Mouse (Mus musculus) adrenal gland, postnatal 14 days (tissue): ENCODE data around the gene Tmcc3. TPM values are rescaled to one million over a fixed set of nuclear protein-coding genes. Genes with fewer than 3 reads are reported as not detected.
A peak's percentile ranks its signal among the peaks of the same experiment; 100 is the strongest.
"Not testable (repeated sequence)": the region's sequence is repeated elsewhere in the genome, so short reads cannot be mapped to it uniquely, and the experiment has no call there.

Source experiments
- DNase-seq: peaks from one replicate; pipeline ENCODE4 v3.0.0; 2021; ENCODE audit warnings: mixed read lengths
- total RNA-seq: library from RNA; stranded (reverse); gene quantifications from 2 replicates; pipeline ENCODE4 v1.2.3, GENCODE M21; 2021

The Tmcc3 gene
- total RNA-seq, 1 experiment from 2014 or later, result 29.1 TPM

DNA sequence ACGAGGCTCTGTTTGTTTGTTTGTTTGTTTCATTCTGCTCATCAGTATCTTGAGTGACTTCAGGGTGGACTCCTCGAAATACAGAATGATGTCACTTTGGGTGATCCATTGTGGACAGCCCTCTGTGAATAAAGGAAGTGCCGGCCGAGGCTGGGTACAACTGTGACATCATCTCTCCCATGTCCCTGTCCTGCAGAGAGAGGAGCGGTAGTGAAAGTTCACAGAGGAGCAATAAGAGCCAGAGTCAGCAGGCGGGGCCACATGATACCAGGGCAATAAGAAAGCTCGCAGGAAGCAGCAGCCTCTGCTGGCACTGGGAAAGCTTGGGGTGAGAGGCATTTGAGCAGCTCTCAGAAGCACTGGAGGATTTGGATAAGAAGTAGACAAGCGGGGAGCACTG lies 264.2 kb downstream of the Tmcc3 start:
- DNase-seq, result peak; percentile 59

DNA sequence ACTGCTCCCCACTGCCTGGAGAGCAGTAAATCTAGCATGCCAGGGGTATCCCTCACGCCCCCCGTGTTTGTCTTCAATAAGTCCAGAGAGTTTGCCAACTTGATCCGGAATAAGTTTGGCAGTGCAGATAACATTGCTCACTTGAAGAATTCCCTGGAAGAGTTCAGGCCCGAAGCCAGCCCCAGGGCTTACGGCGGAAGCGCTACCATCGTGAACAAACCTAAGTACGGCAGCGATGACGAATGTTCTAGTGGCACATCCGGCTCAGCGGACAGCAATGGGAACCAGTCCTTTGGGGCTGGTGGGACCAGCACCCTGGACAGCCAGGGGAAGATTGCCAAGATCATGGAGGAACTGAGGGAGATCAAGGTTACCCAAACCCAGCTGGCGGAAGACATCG lies 267.1 kb downstream of the Tmcc3 start:
- DNase-seq, result no peak

DNA sequence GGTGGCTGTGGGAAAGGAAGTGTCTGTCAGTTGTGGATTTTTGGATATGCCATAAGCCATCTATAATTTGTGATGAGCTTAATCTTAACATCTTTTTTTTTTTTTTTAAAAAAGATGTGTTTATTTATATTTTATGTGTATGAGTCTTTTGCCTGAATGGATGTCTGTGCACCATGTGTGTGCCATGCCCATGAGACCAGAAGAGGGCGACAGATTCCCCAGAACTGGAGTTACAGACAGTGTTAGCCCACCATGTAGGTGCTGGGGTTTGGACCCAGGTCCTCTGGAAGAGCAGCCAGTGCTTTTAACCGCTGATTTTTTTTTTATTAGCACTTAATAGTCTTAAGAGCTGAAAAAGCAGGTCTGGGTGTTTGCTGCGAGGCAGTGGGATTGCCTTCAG lies 269.6 kb downstream of the Tmcc3 start:
- DNase-seq, result no peak

DNA sequence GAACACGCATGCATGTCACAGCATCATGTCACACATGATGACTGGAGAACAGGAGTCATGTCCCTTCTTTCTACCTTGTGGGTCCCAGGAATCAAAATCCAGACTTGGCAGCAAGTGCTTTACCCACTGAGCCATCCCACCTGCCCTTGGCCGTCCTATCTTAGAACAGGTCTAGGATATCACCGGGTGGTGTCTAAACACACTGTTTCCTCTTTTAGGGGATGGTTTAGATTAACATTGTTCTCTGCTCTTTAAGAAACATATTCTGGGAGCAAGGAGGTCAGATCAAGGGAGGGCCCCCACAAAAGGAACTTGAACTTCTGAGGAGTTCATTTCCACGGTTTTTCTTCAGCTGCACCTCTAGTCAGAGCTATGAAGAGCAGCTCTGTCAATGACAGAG lies 272.0 kb downstream of the Tmcc3 start:
- DNase-seq, result no peak

DNA sequence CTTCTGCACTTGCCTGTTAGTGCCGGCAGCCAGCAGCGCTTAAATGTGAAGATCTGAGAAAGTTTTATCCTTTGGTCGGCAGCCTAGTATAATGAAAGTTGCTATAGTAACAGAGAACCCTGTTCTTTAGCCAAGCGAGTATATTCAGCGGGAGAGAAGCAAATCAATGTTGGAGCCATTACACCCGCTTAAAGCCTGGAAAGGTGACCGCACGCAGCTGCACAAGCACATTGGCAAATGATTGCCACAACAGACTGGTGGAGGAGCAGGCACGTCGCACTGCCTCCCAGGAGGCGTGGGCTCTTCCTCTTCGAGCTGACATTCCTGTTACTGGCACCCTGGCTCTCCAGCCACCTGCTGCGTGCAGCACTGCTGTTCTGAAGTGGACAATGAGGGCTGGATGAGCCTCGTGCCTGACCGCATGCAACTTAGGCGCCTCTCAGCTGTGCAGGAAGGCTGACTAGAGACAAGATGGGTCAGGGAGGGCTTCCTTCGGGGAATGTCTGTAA lies 273.2 kb downstream of the Tmcc3 start:
- DNase-seq, result no peak

DNA sequence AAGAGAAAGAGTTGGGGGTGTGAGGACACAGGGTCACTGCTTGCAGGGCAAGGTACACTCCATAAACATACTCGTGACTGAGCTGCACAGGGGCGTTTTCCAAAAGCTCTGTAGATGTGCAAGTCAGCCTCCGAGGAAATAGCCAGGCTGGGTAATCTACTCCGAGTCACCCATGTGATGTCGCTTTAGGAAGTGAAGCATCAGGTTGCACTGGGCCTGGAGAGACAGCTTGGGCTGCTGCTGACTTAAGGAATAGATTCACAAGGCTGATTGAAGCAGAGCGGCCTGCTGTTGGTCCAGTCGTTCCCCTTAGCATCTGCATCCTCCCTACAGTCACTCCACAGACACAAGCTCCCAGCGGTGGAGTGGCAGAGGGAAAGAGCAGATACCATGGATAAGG lies 274.1 kb downstream of the Tmcc3 start:
- no peak for DNase-seq

DNA sequence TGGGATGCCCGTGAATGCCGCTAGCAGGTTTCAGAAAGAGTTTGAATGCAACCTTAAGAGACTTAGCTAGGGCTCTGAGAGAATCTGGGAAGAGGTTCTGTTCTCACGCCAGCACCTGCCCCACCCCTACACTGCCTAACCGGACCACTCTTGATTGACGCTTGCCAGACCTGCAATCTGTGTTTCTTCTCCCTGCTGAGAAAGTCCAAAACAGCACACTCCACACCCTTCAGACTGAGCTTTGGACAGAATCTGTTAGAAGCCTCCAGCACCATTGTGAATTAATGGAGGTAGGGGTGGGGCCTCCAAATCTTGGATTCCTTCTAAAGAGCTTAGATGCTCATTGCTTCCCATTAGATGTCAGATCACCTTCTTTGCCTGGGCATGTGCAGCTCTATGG lies 277.2 kb downstream of the Tmcc3 start:
- DNase-seq, result no peak

DNA sequence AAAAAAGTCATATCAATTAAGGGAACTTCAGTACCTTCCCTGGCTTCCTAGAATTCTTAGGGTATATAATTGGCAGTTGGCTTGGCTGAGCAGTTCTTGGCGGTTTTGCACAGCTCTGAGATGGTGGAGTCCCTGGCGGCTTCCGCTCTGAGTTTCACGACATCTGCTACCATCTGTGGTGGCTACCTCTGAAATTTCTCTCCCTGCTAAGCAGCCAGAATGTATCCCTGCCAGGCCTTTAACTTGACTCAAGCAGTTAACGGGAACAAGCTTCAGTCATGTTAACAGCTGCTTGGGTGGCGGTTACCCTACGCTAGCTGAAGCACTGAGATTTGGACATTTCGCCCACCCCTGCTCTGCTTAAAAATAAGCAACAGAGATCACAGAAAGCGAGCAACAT lies 284.0 kb downstream of the Tmcc3 start:
- DNase-seq, result no peak

DNA sequence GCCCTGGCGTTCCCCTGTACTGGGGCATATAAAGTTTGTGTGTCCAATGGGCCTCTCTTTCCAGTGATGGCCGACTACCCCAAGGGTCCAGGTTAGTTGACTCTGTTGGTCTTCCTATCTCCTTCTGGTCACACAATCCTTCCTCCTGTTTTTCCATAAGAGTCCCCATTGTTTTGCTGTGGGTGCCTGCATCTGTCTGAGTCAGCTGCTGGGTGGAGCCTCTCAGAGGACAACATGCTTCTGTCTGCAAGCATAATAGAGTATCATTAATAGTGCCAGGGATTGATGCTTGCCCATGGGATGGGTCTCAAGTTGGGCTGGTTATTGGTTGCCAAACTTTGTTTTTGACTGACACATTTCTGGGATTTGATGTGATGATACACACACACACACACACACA lies 288.1 kb downstream of the Tmcc3 start:
- not testable (repeated sequence) for DNase-seq

DNA sequence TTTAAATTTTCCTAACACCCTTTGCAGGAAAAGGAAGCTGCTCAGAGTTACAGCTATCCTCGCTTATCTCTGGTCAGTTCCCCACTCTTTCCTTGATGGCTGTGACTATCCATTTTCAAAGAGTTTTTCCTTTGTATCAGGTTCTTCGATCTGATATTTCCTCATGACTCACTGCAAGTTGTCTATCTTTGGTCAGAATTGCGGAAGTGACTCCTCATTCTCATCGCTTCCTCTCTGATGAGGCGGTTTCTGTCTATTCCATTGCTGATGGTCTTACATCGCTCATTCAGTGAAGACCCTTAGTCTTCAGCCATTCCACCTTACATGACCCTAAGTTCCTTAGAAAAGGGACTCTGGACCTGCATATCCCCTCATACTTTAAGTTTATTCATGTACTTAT lies 289.3 kb downstream of the Tmcc3 start:
- DNase-seq, result no peak

DNA sequence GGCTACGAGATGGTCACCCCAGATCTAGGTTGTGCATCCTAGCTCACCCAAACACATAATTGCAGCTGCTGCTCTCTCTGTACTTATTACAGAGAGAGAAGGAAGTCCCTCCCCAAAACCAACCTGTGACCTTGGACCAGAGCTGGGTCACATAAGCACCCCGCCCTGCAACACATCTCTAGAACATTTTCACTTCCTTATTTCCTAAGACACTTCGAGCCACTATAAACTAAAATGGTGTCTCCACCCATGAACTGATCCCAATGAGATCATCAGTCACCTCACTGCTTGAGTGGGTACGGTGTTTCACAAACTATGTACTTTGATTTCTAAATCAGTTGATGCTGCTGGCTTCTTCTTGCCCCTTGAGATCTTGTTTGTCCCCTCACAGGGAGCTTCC lies 293.7 kb downstream of the Tmcc3 start:
- DNase-seq, result no peak

DNA sequence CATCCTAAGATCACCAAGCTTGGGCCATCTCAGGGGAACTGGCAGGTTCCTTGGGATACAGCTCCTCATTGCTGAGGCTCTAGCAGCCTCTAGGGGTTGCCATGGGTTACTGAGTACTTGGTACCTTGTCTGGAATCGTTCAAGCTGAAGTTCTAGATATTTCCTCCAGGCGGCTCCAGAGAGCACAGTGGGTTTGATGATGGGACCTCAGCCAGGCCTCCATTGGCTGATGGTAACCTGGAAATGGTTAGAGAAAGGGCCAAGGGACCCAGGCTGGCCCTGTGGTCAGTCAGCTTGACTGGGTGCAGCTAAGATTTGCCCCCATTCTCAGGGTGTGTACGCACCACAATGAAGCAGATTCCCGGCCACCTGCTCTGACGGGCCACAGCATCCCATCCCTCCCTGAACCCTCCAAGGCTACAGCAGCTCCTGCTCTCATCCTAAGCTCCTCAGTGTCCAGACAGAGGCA lies 297.6 kb downstream of the Tmcc3 start:
- DNase-seq, result peak; percentile 78

DNA sequence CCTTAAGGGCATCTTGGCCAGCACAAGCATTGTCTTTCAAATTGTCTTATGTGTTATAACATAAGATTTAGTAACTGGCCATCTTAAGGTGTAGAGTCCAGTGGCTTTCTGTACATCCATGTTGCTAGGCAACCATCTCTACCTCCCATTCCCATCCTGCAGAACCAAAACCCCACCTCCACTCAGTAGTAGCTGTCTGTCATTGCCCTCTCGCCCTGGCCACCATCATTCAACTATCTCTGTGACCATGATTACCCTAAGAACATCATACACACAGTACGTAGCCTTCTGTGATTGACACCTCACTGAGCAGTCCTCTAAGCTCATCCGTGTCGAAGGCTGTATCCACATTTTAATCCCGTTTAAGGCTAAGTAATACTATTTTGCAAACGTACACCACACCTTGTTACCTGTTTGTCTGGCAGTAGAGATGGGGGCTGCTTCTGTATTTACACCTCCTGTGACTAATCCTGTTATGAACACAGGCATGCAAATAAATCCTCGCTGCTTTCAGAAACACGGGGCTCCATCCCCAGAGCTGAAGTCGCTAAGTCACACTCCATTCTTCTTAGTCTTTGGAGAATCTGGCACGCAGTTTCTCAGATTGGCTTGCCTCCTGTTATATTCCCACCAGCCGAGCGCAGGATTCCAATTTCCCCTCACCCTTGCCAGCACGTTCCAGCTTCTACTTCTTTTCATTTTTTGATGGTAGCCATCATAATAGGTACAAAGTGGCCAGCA lies 299.6 kb downstream of the Tmcc3 start:
- DNase-seq, result no peak

DNA sequence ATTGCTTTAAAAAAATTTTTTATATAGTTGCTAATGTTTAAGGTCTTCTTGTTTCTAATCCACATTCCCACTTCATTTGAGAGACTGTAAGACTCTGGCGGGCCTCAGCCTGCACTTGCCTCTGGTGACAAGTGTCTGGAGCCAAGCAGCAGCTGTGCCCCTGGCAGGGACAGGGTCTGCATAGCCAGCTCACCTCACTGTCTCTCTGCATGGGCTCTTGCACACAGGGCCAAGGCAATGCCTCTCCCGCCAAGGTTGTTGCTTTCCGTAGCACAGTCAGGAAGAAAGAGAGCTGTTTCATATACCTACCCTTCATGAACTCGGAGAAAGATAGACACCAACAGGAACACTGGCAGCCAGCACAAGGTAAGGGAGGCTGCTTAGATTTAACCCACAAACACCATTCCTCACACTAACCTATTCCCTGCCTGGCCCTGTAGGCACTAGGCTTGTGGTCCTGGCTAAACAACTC lies 300.3 kb downstream of the Tmcc3 start:
- no peak for DNase-seq

DNA sequence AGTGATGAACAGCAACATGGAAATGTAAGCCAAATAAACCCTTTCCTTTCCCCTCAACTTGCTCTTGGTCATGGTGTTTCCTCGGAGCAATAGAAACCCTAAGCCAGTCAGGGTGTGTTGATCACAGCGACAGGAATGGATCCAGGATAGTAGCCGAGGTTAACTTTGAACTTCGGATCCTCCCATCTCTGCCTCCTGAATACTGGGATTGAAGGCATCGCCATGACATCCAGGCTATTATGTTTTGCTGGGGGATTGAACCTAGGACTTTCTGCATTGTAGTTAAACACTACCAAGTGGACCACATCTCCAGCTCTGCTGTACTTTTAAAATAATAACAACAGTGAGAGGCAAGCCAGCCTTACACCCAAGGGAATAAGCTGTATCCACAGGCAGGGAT lies 307.8 kb downstream of the Tmcc3 start:
- DNase-seq, result no peak

DNA sequence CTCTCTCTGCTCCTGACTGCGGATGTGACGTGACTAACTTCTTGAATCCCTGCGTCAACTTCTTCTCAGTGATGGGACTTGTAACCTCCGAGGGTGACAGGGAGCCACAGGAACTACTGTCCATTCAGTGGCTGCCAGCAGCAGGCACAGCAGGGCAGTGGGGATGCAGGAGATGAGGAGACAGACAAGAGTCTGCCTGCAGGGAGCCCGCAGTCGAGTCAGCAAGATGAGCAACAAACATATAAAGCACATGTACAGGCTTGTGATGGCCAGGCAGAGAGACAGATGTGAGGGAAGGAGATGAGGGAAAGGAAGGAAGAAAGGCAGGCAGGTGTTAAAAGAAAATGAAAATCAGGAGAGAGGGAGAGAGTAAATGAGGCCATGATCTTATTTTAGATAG lies 308.8 kb downstream of the Tmcc3 start:
- DNase-seq, result no peak

DNA sequence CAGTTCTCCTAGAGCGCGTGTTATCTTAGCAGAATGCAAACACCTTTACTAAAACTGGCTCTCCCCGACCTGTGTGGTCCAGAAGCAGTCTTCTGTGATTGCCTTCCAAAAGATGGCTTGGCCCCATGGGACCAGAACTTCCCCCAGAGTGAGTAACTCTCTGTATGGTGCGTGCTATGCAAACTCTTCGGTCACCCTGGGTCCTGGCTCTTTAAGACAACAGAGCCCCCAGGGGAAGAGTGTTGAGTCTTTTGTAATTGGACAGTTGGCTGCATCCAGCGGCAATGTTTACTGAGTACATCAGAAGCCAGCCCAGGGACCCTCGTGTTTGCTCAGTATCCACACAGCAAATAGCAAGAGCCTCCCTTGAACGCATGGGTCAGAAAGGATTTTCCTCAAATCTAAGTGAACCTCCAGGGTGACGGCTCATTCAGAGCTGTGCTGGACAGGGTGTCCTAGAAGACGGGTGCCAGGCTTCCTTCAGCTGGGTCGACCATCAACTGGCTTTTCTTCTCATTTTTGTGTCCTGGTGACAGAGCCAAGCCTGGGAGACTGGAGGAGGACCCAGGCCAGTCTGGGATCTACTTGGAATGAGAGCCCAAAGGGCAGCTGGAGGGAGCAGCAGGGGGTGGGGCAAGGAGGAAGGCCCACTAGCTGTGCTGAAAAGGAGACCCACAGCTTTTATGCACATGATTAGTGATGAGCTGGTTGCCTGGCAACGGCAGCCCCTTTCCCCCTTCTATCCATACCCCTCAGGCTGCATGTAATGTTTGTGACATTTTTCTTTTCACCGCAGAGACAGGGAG lies 309.9 kb downstream of the Tmcc3 start:
- no peak for DNase-seq

DNA sequence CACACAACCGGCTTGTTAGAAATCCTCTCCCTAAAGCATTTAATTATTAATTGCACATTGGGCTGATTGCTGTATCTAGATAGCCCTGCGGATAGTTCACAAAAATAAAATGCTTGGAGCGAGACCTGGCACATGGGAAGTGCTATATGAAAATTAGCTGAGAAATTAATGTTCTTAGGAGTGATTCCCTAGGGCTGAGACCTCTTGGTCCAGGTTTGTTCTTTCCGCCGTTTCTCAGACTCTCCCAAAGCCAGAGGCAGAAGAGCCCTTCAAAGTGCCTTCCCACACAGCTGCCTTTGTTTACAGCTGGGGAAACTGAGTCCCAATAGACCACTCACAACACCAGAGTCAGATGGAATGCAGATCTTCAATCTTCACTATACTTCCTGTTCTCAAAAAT lies 310.5 kb downstream of the Tmcc3 start:
- no peak for DNase-seq

DNA sequence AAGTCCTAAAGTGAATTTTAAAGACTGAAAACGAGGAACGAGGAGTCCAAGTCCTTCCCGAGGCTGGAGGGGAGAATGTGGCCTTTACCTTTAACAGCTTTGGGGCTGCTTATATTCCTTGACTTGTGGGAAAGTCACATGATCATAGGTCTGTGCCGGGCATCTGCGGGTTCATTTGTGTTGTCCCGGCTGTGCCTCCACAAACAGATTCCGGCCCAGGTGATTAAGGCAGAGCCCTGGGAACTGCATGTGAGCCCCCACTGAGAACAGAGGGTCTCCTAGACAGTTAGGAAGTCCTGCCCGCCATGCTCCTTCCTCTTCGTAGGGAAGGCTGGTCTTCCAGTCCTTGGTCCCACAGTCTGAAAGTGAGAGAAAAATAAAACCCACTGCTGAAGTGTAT lies 311.1 kb downstream of the Tmcc3 start:
- no peak for DNase-seq

DNA sequence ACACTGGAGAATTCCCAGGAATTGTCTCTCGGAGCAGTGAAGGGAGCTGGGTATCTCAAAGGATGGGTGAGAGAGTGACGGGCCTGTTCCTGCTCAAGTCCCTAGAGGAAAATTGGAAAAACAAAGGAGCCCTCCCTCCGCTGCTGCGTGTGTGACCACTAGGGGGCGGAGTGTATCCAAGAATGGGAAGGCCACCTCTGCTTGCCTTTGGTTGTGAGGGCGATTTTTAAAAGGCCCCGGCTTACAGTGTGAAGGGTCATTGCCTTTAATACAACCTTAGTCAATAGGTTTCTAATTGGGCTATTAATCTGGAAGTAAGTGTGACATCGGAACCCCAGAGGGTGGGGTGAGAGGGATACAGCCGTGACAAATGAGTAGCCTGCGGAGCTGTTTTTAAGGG lies 311.9 kb downstream of the Tmcc3 start:
- DNase-seq, result peak; percentile 91

DNA sequence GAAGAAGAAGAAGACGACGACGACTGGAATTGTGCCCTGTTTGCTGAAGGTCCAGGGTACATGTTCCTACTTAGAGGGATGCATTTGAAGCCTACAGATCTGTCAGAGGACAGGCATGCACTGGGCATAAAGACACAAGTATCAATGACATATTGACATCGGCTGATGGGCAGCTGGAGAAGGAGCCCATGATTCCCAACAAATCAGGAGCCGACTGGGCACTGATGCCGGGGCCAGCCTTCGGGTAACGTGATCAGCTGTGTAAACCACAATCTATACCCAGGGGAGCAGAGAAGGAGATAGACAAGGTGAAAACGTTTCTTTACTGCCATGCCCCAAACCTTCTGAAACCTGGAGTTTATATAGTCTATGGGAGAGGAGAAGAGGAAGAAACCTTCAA lies 313.3 kb downstream of the Tmcc3 start:
- no peak for DNase-seq

DNA sequence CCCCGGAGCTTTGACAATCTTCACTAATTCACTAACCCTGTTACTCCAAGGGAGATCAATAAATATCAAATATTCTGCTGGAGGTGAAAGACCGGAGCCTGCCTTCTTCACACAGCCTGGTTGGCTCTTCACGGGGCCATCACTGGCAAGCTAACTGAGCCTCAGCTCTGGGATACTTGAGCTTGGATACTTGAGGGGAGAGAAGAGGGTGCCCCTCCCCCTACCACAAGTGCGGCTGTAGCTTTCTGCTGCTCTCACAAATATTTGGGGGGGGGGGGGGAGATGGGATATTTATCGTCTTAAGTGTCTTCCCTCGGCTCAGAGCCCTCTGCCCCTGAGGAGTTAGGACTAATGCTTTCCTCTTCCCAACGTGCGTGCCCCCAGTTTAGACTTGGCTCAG lies 313.9 kb downstream of the Tmcc3 start:
- DNase-seq, result no peak

DNA sequence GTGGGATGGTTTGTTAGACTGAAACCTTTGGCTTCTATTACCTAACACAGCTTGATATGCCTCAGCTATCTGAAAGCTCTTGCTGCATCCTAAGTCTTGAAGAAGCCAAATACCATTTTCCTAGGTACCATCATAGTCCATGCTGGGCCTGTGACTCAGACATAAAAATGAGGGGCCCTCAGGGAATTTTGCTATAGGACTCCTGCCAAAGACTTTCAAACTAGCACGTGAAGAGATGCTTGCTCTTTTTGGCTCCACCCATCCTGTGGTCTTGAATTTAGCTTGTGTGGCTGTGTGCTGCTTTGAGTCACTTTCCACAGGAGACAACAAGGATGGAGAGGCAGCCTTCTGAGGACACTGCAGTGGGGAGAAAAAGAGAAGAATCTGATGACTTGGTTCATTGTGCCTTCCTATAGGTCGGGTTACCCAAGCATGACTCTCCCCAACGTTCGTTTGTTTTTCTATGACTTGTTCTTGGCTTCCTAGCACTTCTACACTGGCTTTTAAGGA lies 319.1 kb downstream of the Tmcc3 start:
- no peak for DNase-seq
